Mouse (Mus musculus) adrenal gland, postnatal 25 days (tissue): ENCODE measurements around the gene Hpd. TPM values are rescaled to one million over a fixed set of nuclear protein-coding genes. Genes with fewer than 3 reads are reported as not detected.
A peak's percentile ranks its signal among the peaks of the same experiment; 100 is the strongest.

Source experiments
- DNase-seq: peaks from one replicate; pipeline ENCODE4 v3.0.0; 2021; ENCODE audit warnings: mixed read lengths
- total RNA-seq: library from RNA; stranded (reverse); gene quantifications from 2 replicates; pipeline ENCODE4 v1.2.3, GENCODE M21; 2021

The Hpd gene
- total RNA-seq, 1 experiment from 2014 or later, result 1.4 TPM

DNA sequence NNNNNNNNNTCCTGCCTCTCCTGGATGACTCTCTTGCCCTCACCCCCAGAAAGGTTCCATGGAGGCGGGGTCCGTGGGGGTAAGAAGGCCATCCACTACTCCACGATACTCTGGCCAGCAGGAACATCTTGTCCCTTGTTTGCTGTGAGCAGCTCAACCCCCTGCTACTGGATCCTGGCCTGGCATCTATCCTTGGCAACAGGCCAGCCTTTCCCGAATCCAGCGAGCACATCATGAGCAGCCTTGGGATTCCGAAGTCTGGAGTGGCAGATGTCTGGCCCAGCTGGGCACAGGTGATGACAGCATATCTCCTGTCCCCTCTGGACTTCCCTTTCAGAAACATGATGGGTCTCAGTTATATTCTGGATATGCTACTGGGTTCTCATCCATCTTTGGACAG is 3.4 kb upstream of the Hpd start:
- DNase-seq, result peak; percentile 40

DNA sequence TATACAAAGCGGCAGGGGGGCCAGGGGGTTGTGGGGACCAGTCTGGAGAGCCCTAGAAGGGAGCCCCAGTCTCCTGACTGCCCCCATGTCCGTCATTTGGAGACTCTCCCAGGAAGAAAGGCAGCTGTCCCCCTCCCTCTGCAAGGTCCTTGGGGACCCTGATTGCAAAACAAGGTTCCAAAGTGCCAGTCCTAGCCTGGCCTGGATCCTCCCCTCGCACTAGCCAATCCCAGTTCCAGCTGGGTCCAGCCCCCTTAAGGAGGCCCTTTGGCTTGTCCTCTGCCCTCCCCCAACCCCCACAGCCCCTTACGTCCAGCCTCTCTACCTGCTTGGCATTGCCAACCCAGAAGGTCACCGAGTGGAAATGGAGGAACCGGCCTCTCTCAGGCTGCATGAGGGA is 991 bp downstream of the Hpd start:
- no peak for DNase-seq

DNA sequence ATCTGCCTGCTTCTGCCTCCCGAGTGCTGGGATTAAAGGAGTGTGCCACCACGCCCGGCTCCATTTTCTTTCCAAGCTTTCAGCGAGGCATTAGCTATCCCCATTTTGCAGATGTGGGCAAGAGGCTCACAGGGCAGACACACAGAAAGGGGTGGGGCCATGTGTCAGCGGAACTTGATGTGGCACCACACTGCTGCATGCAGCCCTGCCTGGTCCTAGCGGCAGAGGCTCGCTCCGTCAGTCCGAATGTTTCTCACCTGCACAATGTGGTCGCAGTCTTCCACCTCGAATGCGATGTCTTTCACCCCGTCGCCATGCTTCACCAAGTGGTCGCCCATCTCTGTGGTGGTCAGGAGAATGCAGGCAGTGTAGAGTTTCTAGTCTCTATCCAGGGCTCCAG is 2.1 kb downstream of the Hpd start:
- DNase-seq, result no peak

DNA sequence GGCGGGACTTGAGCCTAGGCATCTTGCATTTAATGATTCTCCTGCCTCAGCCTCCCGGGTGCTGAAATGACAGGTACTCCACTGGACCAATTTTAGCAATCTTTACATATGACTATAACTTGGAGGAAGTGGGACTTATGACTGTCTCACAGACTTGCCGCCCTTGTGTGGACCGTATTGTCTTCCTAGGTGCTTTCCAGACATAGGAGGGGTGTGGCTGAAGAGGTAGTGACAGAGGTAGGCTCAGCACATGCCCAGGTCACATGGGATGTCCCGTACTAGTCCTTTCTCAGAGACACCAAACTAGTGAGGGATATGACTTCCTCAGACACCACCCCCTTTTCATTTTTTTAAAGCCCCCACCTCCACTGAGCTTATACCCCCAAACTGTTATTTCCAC is 3.7 kb downstream of the Hpd start:
- DNase-seq, result no peak

DNA sequence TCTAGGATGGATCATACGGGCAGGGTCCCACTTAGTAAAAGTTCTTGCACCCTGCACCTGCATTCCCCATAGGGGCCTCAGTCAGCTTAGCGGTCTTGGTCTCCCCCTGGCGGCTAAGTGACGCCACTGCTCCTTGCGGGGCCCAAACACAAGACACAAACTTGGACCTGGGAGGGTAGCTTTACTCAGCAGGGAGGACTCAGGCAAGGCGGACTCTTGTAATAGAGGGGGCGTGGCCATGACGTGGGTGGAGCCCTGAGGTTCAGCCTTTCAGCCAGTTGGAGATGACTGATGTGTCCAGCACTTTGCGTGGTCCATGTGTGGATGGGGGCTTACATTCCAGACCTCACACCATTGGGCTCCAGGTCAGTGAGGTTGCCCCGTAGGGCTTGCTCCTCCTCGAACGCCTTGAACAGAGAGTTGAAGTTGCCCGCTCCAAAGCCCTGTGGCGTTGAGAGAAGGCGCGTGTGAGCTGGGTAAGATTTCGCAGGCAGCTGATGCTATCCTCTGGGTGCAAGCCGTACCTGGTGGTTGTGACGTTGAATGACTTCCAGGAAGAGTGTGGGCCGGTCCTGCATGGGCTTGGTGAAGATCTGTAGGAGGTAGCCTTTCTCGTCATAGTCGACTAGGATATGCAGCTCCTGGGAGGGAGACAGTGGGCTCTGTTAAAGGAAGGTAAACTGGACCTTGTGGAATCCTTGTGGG is 10.7 kb downstream of the Hpd start:
- peak; percentile 82 for DNase-seq

DNA sequence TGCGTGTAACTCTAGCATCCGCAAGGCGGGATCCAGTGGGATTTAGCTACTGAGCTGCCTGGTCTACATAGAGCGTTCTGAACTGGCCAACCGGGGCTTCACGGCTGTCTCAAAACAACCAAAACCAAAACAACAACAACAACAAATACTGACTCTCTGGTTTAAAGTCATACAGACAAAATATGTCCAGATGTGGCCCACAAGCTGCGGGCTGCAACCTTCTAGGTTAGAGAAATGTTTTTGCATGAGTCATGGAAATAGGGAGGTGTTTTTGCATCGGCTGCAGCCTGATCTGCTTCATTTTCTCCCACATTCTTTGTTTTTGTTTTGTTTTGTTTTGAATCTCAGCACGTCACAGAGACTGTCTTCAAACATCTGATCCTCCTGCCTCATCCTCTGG is 12.2 kb downstream of the Hpd start:
- no peak for DNase-seq

DNA sequence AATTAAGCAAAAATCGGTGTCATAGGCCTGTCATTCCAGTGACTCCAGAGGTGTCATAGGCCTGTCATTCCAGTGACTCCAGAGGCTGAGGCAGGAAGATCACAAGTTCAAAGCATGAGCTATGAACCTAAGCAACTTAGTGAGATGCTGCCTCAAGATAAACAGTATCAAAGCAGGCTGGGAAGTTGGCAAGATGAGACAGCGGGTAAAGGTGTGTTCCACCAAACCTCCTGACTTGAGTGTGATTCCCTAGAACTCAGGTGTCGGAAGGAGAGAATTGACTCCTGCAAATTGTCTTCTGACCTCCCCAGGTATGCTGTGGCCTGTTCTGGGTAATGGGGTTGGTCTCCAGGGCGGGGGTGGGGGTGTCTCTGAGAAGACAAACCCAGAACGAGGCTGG is 13.2 kb downstream of the Hpd start, which contains the start of gene Psmd9:
Gene Psmd9 (plus strand): TSS at position 130 of the 400 bp plus-strand sequence.
- no peak for DNase-seq

DNA sequence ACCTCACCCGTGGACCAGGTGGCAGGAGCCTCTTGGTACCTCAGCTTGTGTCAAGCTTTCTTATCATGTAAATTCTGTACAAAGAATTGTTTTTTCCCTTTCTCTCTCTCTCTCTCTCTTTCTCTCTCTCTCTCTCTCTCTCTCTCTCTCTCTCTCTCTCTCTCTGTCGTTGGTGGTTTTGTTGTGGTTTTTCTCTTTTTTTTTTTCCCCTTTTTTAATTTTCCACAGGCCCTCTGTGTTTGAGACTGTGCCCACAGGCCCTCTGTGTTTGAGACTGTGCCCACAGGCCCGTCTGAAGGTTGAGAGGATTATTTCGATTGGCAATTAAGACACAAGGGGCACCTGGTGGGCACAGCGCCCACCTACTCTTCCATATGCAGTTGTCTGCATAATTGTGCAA is 14.9 kb downstream of the Hpd start:
- DNase-seq, result no peak

DNA sequence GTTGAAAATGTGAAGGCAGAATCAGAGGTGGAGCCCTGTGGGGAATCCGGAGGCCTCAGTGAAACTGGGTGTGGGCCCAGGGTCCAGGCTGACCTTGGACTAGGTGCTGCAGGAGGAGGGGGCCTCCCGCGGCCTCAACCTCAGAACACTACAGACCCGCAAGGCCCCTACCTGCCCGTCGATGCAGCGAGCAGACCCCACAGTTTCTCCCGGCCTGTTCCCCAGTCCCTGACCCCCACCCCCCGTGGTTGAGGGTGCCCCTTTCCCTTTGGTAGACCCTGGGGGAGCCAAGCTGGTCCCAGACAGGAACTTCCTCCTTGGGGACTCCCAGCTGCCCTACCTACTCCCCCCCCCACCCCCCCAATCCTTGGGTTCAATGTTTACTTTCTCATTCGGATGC is 16.1 kb downstream of the Hpd start:
- no peak for DNase-seq

DNA sequence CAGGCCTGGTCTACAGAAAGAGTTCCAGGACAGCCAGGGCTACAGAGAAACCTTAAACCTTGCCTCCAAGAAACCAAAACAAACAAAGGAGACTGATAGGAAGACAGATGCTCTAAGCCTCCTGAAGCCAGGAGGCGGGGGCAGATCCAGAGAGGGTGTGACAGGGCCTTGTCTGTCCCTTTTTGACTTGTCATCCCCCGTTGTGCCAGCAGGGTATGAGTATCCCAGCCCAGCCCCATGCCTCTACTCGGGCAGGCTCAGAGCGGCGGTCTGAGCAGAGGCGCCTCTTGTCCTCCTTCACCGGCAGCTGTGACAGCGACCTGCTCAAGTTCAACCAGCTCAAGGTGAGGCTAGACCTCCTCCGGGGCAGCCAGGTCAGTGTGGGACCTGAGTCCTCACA is 19.6 kb downstream of the Hpd start:
- DNase-seq, result no peak

DNA sequence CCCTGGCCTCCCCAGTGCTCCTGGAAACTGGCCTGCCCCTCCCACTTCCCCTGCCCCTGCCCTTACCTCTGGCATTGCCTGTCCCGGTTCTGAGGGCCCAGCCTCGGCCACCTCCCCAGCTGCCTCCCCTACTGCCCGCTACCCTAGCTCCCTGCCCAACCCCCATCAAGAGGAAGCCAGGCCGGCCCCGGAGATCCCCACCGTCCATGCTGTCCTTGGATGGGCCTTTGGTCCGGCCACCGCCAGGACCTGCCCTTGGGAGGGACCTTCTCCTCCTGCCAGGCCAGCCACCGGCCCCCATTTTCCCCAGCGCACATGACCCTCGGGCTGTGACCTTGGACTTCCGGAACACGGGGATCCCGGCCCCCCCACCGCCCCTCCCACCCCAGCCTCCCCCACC is 22.2 kb downstream of the Hpd start:
- peak; percentile 65 for DNase-seq

DNA sequence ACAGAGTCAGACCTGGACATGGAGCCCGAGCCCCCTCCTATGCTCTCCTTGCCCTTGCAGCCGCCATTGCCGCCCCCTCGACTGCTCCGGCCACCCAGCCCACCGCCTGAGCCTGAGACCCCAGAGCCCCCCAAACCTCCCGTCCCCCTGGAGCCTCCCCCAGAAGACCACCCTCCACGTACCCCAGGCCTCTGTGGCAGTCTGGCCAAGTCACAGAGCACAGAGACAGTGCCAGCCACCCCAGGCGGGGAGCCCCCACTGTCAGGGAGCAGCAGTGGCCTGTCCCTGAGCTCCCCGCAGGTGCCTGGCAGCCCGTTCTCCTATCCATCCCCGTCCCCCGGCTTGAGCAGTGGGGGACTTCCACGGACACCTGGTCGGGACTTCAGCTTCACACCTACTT is 22.7 kb downstream of the Hpd start:
- DNase-seq, result no peak

DNA sequence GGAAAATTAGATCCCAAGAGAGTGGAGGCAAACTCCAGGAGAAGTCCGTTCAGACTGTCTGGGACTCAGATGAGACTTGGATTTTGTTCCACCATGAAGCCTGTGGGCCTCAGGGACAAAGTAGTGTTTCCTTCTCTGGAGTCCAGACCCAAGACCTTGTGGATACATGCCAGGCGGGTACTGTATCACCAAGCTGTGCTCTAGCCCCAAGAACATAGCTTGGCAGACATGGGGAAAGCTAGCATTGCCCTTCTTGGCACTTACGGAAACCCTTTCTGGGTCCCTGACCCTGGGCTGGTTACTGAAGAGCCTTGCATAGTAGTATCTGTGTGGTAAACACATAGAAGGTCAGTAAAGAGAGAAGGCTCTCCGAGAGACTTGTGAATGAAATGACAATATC is 23.1 kb downstream of the Hpd start:
- DNase-seq, result peak; percentile 50

DNA sequence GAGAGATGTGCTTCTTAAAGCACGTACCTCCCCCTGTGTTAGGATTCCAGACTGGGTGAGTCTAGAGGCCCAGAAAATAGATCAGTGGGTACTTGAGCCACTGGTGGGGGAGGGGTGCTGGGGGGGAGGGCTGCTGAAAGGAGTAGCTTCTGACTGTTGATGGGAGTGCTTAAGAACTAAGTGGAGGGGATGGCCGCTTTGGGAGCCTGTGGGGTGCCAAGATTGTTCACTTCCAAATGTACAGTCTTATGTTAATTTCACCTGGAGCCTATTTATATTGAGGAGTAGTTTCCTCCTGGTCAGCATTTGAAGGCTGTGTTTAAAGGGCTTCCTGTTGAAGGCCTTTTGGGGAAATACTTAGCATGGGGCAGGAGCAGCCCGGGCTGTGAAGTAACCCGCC is 24.6 kb downstream of the Hpd start:
- DNase-seq, result no peak

DNA sequence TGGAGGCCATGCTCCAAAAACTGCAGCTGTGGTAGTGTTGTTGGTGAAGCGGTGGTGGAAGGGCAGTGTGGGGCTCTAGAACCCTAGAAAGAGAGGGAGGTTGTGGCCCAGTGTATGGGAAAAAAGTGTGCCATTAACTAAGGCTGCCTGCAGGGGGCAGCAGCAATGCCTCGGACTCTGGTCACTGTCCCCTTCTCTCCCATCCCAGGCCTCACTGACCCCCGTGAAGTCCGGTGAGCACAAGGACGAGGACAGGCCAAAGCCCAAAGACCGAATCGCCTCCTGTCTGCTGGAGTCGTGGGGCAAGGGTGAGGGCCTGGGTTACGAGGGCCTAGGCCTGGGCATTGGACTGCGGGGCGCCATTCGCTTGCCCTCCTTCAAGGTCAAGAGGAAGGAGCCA is 25.8 kb downstream of the Hpd start:
- DNase-seq, result no peak

DNA sequence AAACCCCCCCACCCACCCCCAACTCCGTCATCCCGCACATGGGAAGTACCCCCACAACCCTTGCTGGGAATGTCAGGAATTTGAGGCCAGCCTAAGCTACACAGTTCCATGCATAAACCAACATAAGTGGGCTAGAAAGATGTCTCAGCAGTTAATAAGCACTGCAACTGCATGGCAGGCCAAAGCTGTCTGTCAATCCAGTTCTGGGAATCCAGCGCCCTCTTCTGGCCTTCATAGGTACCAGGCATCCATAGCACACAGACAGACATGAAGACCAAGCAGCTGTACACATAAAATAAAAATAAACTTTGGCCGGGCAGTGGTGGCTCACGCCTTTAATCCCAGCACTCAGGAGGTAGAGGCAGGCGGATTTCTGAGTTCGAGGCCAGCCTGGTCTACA is 27.1 kb downstream of the Hpd start:
- peak; percentile 63 for DNase-seq

DNA sequence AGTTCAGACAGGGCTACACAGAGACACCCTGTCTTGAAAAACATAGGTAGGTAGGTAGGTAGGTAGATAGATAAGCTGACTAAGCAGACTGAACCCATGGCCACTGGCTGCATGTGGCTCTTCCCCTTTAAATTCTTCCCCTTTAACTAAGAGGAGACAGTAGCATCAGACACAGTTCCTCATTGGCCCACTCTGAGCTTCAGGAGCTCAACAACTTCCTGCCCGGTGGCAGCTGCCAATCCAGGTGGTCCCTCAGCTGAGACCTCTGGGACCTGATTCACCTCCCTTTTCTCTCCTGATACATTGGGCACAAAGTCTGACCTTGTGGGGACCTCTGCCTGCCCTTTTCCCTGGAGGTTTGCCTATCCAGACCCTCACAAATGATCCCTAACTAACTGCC is 29.6 kb downstream of the Hpd start:
- DNase-seq, result no peak

DNA sequence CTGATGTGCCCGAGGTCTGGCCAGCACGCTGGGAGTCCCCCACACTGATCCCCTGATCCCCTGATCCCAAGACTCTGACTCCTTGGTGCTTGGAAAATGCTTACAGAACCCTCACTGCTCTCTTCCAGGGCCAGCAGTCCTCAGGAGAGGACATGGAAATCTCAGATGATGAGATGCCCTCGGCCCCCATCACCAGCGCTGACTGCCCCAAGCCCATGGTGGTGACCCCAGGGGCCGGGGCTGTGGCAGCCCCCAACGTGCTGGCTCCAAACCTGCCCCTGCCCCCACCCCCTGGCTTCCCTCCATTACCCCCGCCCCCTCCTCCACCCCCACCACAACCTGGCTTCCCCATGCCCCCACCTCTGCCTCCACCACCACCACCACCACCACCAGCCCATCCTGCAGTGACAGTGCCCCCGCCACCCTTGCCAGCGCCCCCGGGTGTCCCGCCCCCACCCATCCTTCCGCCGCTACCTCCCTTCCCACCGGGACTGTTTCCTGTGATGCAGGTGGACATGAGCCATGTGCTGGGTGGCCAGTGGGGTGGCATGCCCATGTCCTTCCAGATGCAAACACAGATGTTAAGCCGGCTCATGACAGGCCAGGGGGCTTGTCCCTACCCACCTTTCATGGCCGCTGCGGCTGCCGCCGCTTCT is 30.7 kb downstream of the Hpd start:
- DNase-seq, result no peak

DNA sequence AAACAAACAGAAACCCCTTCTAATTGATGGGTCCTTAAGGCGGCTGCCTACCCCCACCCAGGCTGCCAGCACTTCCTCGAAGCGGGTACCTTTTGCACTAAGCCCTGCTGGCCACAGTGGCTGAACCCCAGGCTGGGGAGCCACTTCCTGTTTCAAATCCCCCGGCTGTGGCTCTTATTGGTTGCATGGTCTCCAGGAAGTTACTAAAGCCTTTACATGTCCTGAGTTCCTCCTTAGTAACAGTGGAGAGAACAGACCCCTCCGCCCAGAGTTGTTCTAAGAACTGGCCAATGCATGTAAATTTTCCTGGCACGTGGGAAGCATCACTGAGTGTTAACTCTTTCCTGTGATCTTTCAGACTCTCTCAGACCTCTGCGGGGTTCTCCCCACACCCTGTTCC is 31.4 kb downstream of the Hpd start:
- no peak for DNase-seq

DNA sequence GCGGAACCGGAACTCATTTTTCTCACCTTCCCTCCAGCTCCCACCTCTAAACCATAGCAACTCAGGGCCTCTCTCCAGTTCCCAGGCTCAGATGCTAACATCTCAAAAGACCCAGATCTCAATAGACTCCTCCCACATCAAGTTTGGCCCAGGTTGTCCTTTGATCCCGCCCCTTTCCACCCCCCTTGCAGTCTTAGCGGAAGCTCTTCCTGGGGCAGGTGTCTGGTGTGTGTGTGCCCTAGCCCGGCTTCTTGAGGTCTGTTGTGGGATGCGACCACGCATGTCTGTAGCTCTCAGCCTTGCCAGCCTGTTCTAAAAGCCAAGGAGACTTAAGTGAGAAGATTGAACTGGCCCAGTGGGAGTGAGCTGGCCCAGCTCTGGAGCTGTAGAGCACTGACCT is 31.9 kb downstream of the Hpd start:
- no peak for DNase-seq

DNA sequence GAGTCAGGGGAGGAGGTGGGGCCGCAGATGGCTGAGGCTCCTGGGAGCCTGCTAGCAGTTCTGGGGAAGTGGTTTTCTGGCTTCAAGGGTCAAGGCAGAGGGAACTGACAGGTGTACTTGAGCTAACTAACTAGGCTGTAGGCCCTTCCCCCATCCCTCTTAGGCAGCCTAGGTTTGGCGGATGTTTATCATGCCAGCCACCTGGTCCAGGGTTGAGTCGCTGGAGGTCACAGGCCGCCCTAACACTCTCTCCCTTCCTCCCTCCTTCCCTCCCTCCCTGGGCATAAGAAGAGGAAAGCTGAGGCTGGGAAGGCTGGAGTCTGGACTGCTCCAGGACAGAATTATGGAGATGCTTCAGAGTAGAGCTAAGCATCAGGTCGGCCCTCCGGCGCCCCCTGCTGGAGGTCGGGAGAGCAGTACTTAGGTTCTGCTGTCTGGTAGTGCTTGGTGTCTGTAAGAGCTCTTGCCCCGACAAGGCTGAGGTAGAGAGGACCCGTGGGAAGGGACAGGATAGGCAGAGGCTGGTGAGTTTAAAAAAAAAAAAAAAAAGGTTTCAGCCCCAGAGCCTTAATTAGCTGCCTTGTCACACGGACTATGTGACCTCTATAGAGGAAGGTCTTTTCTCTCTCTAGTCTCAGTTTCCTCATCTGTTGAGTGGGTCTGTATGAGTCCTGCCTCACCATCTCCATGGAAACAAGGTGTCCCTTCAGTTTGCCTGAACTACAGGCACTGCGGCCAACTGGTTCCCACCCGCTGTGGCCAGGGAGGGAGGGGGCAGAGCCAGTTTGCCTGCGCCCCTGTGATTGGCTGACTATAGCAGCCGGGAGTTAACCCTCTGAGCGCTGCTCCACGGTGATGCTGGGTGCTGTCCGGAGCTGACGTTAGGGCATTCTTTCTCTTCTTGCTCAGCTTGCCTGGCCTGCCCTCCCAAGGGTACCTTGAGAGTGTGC is 32.8 kb downstream of the Hpd start:
- DNase-seq, result peak; percentile 95

DNA sequence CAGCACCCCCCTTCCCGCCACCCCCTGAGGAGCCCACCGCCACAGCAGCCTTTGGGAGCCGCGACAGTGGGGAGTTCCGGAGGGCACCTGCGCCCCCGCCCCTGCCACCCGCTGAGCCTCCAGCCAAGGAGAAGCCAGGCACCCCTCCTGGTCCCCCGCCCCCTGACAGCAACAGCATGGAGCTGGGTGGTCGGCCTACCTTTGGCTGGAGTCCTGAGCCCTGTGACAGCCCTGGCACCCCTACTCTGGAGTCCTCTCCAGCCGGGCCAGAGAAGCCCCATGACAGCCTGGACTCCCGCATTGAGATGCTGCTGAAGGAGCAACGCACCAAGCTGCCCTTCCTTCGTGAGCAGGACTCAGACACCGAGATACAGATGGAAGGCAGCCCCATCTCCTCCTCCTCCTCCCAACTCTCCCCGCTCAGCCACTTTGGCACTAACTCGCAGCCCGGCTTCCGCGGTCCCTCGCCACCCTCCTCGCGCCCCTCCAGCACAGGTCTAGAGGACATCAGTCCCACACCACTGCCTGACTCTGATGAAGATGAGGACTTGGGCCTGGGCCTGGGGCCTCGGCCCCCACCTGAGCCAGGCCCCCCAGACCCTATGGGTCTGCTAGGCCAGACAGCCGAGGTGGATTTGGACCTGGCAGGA is 34.3 kb downstream of the Hpd start:
- DNase-seq, result no peak

DNA sequence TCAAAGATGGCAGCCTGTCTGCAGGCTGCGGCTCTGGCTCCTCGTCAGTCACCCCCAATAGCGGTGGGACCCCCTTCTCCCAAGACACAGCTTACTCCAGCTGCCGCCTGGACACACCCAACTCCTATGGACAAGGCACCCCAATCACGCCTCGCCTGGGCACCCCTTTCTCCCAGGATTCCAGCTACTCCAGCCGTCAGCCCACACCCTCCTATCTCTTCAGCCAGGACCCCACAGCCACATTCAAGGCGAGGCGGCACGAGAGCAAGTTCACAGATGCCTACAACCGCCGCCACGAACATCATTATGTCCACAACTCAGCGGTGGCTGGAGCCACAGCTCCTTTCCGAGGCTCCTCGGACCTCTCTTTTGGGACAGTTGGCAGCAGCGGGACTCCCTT is 35.0 kb downstream of the Hpd start:
- DNase-seq, result no peak
